Mouse (Mus musculus) heart, embryonic 13.5 days (tissue): ENCODE measurements around the gene Gm1043. TPM values are rescaled to one million over a fixed set of nuclear protein-coding genes. Genes with fewer than 3 reads are reported as not detected.

Experiments used
- ATAC-seq: fragments of 200-750 bp; cut with Nextera tagmentation; 2 replicates; pipeline ENCODE4 v1.8.0; 2017; ENCODE audit warnings: moderate TSS enrichment; ENCODE audit not compliant: insufficient number of reproducible peaks, low FRiP score, low TSS enrichment; ENCODE audit errors: extremely low read depth
- H3K27ac ChIP-seq: fragments of 300-500 bp; sonication (generic); replicated peaks from 2 replicates; pipeline ENCODE4 v1.5.1; 2015; ENCODE audit warnings: moderate library complexity, mild to moderate bottlenecking, inconsistent platforms
- H3K27me3 ChIP-seq: fragments of 300-500 bp; sonication (generic); replicated peaks from 2 replicates; pipeline ENCODE4 v1.6.1; 2015; ENCODE audit warnings: mild to moderate bottlenecking, inconsistent platforms
- H3K36me3 ChIP-seq: fragments of 300-500 bp; sonication (generic); 2 replicates; pipeline ENCODE4 v1.6.1; 2015; ENCODE audit warnings: mild to moderate bottlenecking, inconsistent platforms
- H3K4me1 ChIP-seq: fragments of 300-500 bp; sonication (generic); 2 replicates; pipeline ENCODE4 v1.6.1; 2015; ENCODE audit warnings: inconsistent platforms
- H3K4me2 ChIP-seq: fragments of 300-500 bp; sonication (generic); 2 replicates; pipeline ENCODE4 v1.6.1; 2015; ENCODE audit warnings: inconsistent platforms, mild to moderate bottlenecking, moderate library complexity
- H3K4me3 ChIP-seq: fragments of 300-500 bp; sonication (generic); 2 replicates; pipeline ENCODE4 v1.5.1; 2015; ENCODE audit warnings: moderate library complexity, mild to moderate bottlenecking, inconsistent platforms
- H3K9ac ChIP-seq: fragments of 300-500 bp; sonication (generic); 2 replicates; pipeline ENCODE4 v1.6.1; 2015; ENCODE audit warnings: inconsistent platforms, mild to moderate bottlenecking, moderate library complexity
- H3K9me3 ChIP-seq: fragments of 300-500 bp; sonication (generic); 2 replicates; pipeline ENCODE4 v1.6.1; 2016; ENCODE audit warnings: inconsistent platforms
- WGBS: fragments of 180-500 bp; shearing (Covaris S2); methylation state at CpG from one replicate; pipeline ENCODE4 v1.1.7; 2015; ENCODE audit warnings: mixed read lengths; 5-methylcytosine and 5-hydroxymethylcytosine counted together
- polyA plus RNA-seq: library from polyadenylated mRNA; unstranded; fragments of >200 nt; fragmentation: Nextera tagmentation; extraction: Ambion mirVana; gene quantifications from 2 replicates; pipeline ENCODE4 v1.2.1, GENCODE M21; 2015

The Gm1043 gene
- polyA plus RNA-seq, 1 experiment from 2014 or later = not detected

DNA sequence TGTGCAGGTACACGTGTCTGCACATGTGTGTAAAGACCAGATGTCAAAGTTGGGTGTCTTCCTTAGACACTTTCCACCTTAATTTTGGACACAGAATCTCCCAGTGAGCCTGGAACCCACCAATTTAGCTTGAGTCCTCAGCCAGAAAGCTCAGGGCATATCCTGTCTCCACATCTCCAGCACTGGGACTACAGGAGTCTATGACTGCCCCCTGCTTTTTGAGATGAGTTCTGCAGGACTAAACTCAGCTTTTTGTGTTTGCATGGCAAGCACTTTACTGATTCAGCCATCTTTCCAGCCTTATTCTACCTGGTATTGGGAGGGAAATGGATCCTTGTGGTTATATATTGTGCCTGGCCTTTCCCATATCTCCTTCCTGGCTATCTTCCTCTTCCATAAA is 120.2 kb downstream of the Gm1043 start:
- 76% methylated on average over 1 of the region's 1 CpGs for WGBS
- no peaks in the 10 kb centered on the region for H3K36me3 ChIP-seq
- no peak overlapping the region for H3K9ac ChIP-seq
- H3K27ac ChIP-seq = no peak overlapping the region
- no peak overlapping the region for H3K4me2 ChIP-seq
- peaks cover 19% of the 10 kb centered on the region; the same call in 1 of the 2 replicates for H3K27me3 ChIP-seq
- no peak overlapping the region for H3K4me3 ChIP-seq
- peaks cover 7% of the 10 kb centered on the region for H3K9me3 ChIP-seq
- no peak for ATAC-seq
- no peaks in the 10 kb centered on the region for H3K4me1 ChIP-seq

DNA sequence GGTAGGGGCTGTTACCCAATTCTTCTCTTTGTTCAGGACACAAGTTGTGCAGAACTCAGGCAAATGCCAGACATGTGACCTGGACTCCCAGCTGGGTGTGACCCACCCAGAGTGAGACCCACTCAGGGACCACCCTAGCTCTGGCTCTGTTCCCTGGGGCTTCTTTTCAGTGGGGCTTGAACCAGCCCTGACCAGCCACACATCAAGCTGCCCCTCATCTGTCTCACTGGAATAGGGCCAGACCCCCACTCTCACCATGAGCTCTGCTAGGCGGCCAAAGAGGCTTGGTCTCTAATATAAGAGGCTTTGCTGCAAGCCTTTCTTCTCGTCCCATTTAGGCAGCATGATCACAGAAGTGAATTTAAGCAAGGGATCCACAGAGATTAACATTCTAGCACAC is 121.2 kb downstream of the Gm1043 start:
- H3K9me3 ChIP-seq = peaks cover 7% of the 10 kb centered on the region
- 53% methylated on average over 2 of the region's 2 CpGs for WGBS
- ATAC-seq = no peak

DNA sequence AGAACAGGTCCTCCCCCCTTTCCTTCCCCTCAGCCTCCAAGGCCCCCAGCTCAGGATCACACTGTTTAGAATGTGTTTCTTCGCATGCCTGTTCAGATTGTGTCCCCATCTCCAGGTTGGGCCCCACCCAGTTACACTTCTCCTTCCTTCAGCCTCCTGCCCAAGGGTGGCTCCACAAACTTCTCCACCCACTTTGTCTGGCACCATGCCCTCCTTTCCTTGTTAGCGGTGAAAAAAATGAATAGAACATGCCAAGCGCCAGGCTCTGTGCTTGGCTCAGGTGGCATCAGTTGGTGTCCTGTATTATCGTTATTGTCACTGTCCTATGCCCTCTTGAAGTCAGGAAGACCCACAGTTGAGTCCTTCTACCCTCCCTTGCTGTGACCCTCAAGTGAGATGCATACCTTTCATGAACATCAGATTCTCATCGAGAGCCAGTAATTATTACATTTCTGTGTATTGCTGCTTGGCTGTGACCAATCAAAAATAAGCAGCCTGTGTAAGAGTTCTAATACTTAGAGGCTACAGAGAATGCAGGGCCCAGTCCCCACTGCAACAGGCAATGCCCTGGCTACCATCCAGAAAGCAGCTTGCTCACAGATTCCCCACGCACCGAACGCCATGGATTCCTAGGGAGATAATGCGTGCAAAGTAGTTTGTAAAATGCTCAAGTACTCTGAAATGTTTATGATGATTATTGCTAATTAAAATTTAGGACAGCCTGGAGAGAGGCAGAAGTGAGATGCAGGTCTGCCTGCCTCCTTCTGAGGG is 128.0 kb downstream of the Gm1043 start:
- H3K4me1 ChIP-seq = no peaks in the 10 kb centered on the region
- peaks cover 7% of the 10 kb centered on the region for H3K9me3 ChIP-seq
- H3K4me3 ChIP-seq = no peak overlapping the region
- no peak for ATAC-seq
- no peak overlapping the region for H3K27ac ChIP-seq
- H3K27me3 ChIP-seq = peaks cover 19% of the 10 kb centered on the region; the same call in 1 of the 2 replicates
- WGBS = 76% methylated on average over 9 of the region's 9 CpGs
- H3K9ac ChIP-seq = no peak overlapping the region
- no peak overlapping the region for H3K4me2 ChIP-seq
- H3K36me3 ChIP-seq = no peaks in the 10 kb centered on the region

More for the DNA sequence above, 121.2 kb downstream of the Gm1043 start:
- Histone ChIP-seq H3K27ac (no peak overlapping the region), H3K9ac (no peak overlapping the region), H3K4me1 (no peaks in the 10 kb centered on the region), H3K4me3 (no peak overlapping the region), H3K36me3 (no peaks in the 10 kb centered on the region), H3K27me3 (peaks cover 16% of the 10 kb centered on the region; the same call in 1 of the 2 replicates), H3K4me2 (no peak overlapping the region)

DNA sequence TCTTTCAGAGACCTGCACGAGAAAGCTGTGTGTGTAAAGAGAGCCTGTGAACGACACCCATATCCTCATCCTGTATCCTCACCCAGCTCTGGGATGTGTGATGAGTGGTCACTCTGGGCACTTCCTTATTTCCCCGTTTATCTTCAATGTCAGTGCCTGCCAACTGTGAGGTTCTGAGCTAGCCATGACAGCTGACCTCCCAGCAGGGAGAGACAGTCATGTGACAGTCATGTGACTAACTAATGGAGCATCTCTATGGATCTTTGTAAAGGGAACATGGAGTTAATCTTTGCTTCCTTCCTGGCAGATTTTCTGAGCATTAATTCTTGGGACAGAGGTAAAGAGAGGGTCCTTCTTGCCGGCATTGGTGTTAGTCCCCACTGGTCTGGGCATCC is 128.5 kb downstream of the Gm1043 start:
- no peak overlapping the region for H3K27ac ChIP-seq
- WGBS = 59% methylated on average over 4 of the region's 4 CpGs
- H3K4me2 ChIP-seq = no peak overlapping the region
- H3K9ac ChIP-seq = no peak overlapping the region
- peaks cover under 1% of the 10 kb centered on the region; the same call in 1 of the 2 replicates for H3K9me3 ChIP-seq
- no peaks in the 10 kb centered on the region for H3K4me1 ChIP-seq
- H3K27me3 ChIP-seq = peaks cover 19% of the 10 kb centered on the region; the same call in 1 of the 2 replicates
- H3K36me3 ChIP-seq = no peaks in the 10 kb centered on the region
- ATAC-seq = no peak
- H3K4me3 ChIP-seq = no peak overlapping the region

DNA sequence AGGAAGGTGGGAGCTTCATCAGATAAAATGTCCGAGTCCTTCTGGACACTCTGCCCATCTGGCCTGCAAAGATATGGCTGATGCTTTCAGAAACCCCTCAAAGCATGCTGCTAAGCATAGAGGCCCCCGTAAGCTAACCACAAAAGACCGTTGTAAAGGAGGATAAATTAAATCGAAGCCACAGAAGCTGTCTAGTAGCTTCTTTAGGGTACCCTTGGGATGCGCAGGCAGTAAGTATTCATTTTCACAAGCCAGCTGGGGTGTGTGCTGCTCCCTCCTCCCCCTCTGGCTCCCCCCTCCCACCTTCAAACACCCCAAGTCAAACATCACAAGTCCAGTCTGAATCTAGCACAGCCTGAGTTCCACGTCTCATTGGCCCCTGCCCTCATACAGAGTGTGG is 129.4 kb downstream of the Gm1043 start:
- H3K9me3 ChIP-seq = no peaks in the 10 kb centered on the region
- no peak overlapping the region for H3K4me2 ChIP-seq
- ATAC-seq = no peak
- H3K27ac ChIP-seq = no peak overlapping the region
- no peak overlapping the region for H3K4me3 ChIP-seq
- no peak overlapping the region for H3K9ac ChIP-seq
- H3K4me1 ChIP-seq = no peaks in the 10 kb centered on the region
- no peaks in the 10 kb centered on the region for H3K36me3 ChIP-seq
- WGBS = 80% methylated on average over 6 of the region's 6 CpGs
- H3K27me3 ChIP-seq = peaks cover 19% of the 10 kb centered on the region; the same call in 1 of the 2 replicates

DNA sequence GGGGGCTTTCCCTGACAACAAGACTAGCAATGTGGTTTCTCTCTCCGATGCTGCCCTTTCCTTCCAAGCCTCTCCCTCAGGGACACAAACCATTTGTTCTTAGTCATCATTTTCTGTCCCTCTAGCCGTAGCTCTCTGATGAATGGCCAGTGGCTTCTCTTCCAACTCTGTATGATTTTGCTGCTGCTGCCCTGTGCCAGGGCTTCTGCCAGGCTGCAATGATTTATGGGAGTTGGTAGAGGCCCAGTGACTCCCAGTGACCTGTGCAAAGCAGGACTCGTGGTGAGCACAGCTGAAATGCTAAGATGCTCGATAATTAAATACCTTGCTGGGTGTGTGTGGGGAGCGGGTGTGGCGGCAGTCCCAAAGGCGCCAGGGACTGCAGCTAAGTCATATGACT is 130.1 kb downstream of the Gm1043 start:
- ATAC-seq = no peak
- peaks cover 19% of the 10 kb centered on the region; the same call in 1 of the 2 replicates for H3K27me3 ChIP-seq
- H3K36me3 ChIP-seq = no peaks in the 10 kb centered on the region
- H3K4me1 ChIP-seq = no peaks in the 10 kb centered on the region
- no peak overlapping the region for H3K4me3 ChIP-seq
- H3K9ac ChIP-seq = no peak overlapping the region
- no peak overlapping the region for H3K4me2 ChIP-seq
- no peaks in the 10 kb centered on the region for H3K9me3 ChIP-seq
- H3K27ac ChIP-seq = no peak overlapping the region
- 83% methylated on average over 7 of the region's 7 CpGs for WGBS

DNA sequence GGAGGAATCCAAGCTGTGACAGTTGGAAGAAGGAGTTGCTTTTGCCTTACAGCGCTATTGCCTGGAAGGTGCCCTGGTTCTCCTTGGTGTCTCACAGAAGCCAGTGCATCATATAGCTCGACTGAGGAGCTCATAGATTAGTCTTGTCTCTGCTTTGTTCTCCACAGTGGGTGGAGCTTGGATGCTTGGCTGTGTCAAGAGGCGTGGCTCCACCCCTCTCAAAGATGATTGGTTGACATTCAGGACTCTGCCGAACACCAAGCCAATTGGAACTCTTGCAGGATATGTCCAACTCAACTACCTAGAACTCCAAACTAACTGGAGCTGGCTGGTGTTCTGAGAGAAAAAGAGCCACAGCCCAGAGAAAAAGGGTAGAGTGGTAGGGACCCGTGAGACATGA is 134.4 kb downstream of the Gm1043 start:
- Histone ChIP-seq H3K9me3 (no peaks in the 10 kb centered on the region), H3K4me3 (no peak overlapping the region), H3K4me2 (no peak overlapping the region), H3K9ac (no peak overlapping the region), H3K36me3 (no peaks in the 10 kb centered on the region), H3K27me3 (peaks cover 27% of the 10 kb centered on the region), H3K27ac (no peak overlapping the region), H3K4me1 (no peaks in the 10 kb centered on the region)
- WGBS = 45% methylated on average over 5 of the region's 5 CpGs
- ATAC-seq = no peak

DNA sequence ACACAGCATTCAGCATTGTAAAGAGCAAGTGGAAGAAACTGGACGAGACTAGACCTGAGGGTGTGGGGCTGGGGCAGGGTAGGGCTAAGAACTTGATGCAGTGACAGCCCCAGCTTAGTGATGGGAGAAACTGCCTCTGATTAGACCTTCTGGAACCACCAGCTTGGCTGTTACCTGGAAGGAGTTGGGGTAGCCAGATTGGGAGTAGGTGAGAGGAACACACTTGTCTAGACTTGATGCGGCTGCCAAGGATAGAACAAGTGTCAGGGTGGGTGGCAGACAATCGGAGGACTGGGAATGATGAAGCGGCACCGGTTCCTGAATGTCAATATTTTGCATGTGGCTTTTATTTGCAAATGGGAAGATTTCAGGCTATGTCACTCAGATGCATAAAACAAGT is 135.4 kb downstream of the Gm1043 start:
- WGBS = 72% methylated on average over 5 of the region's 5 CpGs
- Histone ChIP-seq H3K27ac (no peak overlapping the region), H3K4me3 (no peak overlapping the region), H3K4me1 (no peaks in the 10 kb centered on the region), H3K36me3 (no peaks in the 10 kb centered on the region), H3K27me3 (peaks cover 27% of the 10 kb centered on the region), H3K4me2 (no peak overlapping the region), H3K9ac (no peak overlapping the region), H3K9me3 (no peaks in the 10 kb centered on the region)
- no peak for ATAC-seq

DNA sequence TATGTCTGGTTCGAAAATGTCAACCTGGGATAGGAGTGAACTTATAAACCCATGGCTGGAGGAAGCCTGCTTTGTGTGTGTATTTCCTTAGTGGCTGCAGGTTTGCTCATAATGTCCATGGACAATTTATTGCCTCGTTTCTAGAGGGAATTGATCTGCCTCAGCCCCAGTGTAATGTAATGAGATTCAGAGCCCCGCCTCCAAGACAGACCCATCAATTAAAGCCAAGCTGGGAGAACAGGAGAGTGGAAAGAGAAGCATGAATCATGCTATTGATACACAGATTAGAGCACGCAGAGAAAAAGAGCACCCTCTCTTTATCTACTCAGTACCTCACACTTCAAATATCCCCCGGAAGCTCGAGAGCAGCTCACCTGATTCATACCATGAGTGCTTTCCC is 136.4 kb downstream of the Gm1043 start:
- no peaks in the 10 kb centered on the region for H3K4me1 ChIP-seq
- H3K4me3 ChIP-seq = no peak overlapping the region
- peaks cover 27% of the 10 kb centered on the region for H3K27me3 ChIP-seq
- no peak for ATAC-seq
- H3K9me3 ChIP-seq = no peaks in the 10 kb centered on the region
- no peak overlapping the region for H3K4me2 ChIP-seq
- no peak overlapping the region for H3K9ac ChIP-seq
- WGBS = 53% methylated on average over 6 of the region's 6 CpGs
- no peak overlapping the region for H3K27ac ChIP-seq
- no peaks in the 10 kb centered on the region for H3K36me3 ChIP-seq

DNA sequence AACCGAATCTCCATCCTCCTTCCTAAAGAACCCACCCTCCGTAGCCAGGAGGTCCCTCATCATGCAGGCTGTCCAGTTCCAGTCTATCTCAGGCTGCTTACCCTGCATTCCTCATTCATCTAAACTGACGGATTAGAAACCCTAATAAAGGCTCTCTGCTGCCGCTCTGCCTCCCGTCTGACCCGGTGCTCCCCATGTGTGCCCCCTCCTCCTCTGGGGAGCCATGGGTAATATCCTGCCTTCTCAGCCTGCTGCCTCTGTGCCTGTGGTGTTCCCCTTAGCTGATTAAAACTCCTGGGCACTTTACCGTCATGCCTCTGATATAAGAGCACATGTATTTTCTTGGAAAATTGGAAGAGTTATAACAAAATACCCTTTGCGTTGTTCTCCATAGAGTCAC is 137.1 kb downstream of the Gm1043 start:
- Histone ChIP-seq H3K4me3 (no peak overlapping the region), H3K9ac (no peak overlapping the region), H3K9me3 (no peaks in the 10 kb centered on the region), H3K4me2 (no peak overlapping the region), H3K36me3 (no peaks in the 10 kb centered on the region), H3K27me3 (peaks cover 27% of the 10 kb centered on the region), H3K4me1 (no peaks in the 10 kb centered on the region), H3K27ac (no peak overlapping the region)
- ATAC-seq = no peak
- 65% methylated on average over 8 of the region's 8 CpGs for WGBS

DNA sequence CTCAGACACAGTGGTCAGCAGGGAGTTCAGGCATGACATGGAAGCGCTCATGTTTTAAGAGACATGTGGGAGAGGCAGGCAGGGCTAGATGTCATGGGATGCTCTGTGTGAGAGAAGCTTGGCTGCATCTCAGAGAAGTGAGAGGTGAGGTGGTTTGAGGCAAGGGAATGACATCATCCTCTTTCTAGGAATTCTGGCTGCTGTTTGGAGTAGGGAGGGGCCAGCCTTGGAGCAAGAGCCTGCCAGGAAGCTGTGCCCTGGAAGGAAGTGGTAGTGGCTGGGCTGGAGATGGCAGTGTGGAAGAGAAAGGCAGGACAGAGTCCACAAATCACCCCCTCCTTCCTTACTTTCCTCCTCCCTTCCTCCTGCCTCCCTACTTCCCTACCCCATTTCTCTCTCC is 140.5 kb downstream of the Gm1043 start:
- Histone ChIP-seq H3K27me3 (peaks cover 46% of the 10 kb centered on the region), H3K9ac (no peak overlapping the region), H3K27ac (no peak overlapping the region), H3K4me2 (no peak overlapping the region), H3K36me3 (no peaks in the 10 kb centered on the region), H3K4me1 (peaks cover 14% of the 10 kb centered on the region), H3K4me3 (no peak overlapping the region), H3K9me3 (no peaks in the 10 kb centered on the region)
- WGBS = 79% methylated on average over 1 of the region's 1 CpGs
- ATAC-seq = no peak
